Mouse (Mus musculus): Measurements from ENCODE around the gene Sec14l5. TPM values are rescaled to one million over a fixed set of nuclear protein-coding genes. Genes with fewer than 3 reads are reported as not detected.

Gene Sec14l5
- 0.61 TPM for polyA plus RNA-seq (2014; fragmentation: Illumina TruSeq; extraction: RNeasy Lipid Tissue Mini Kit (QIAGEN cat#74804); ENCODE audit: insufficient read depth, low read depth, low replicate concordance)

DNA sequence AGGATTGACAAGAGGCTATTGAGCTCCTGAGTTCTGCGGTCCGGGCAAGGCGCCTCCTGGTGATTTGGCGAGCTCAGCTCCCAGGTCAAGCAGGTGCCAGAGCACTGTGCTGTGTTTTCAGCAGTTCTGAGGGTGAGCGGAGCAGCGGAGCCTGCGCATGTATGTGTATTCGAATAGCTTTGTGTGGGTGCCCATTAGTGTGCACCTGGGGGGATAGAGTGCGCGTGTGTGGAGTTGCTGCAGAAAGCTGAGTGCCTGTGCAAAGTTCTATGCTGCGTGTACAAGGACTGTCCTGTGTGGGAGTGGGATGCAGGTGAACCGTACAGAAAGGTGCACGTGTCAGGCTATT lies at the start of gene Sec14l5:
Sec14l5 (plus strand) TSS at position 73 of the 349 bp plus-strand sequence.

DNA sequence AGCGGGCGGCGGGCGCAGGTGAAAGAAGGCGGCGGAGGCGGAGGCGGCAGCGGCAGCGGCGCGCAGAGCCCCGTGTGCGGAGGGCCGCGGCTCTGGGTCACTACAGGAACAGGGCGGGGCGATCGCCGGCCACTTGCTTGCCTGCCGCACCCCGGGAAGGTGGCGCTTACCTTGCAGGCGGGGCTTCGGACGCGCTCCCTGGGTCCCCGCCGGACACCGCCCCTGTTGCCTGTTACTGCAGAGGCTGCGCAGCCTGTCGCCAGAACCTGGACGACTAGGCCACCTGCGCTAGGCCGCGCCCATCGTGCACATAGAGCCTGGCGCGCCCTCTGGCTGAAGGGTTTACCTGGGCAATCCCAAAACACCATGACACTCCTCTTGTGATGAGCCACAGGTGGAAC lies 14.5 kb upstream of the Sec14l5 start, which contains the start of gene Ppl:
Ppl (minus strand) TSS at position 21 of the 401 bp plus-strand sequence.

DNA sequence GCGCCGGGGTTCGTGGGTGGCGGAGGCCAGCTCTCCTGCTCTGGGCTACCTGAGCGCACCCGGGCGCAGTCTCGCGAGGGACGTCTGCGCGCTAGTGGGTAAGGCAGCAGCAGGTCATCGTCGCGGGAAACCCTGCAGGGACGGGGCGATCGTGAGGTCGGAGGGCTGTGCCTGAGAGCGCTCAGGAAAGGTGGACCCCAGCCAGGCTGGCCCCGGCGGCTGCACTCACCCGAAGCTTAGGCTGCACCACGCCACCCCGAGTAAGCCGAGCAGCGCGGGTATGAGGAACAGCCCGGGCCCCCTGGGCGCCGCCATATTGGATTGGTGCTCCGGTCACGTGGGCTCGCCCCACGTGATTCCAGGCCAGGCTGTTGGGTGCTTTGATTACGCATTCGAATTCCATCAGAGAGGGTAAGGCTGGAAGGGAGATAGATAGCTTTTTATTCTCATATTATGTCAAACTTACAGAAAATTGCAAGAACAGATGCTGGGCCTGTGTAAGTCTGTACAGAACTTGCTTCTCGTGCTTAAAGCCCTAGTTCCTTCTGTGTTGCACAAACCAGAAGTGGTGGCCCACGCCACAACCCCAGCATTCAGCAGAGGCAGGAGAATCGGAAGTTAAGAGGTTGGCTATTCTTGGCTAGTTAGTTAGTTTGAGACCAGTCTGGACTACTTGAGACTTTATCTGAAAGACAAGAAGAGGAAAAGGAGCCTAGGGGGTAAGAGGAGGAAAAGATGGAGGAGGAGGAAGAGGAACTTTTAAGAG lies 56.9 kb downstream of the Sec14l5 start, which contains the start of gene Nagpa:
Nagpa (minus strand) TSS at position 345 of the 766 bp plus-strand sequence.

DNA sequence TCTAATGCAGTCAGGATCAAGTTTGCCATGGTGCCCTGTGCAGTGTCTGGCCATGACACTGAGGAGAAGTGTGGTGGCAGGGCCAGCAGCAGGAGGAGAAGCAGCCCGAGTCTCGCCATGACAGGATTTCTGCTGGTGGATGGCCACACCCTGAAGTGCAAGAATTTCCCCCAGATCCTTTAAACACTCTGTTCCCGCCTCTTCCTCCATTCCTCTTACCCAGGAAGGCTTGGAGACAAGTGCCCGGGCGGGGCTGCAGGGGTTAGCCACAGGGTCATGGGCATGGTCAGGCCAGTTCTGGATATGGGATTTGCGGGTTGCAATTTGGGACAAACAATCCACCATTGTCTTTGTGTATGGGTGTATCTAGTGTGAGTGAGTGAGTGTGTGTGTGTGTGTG lies 75.2 kb downstream of the Sec14l5 start, which contains the start of gene AU021092:
AU021092 (minus strand) TSS at position 160 of the 400 bp plus-strand sequence.

DNA sequence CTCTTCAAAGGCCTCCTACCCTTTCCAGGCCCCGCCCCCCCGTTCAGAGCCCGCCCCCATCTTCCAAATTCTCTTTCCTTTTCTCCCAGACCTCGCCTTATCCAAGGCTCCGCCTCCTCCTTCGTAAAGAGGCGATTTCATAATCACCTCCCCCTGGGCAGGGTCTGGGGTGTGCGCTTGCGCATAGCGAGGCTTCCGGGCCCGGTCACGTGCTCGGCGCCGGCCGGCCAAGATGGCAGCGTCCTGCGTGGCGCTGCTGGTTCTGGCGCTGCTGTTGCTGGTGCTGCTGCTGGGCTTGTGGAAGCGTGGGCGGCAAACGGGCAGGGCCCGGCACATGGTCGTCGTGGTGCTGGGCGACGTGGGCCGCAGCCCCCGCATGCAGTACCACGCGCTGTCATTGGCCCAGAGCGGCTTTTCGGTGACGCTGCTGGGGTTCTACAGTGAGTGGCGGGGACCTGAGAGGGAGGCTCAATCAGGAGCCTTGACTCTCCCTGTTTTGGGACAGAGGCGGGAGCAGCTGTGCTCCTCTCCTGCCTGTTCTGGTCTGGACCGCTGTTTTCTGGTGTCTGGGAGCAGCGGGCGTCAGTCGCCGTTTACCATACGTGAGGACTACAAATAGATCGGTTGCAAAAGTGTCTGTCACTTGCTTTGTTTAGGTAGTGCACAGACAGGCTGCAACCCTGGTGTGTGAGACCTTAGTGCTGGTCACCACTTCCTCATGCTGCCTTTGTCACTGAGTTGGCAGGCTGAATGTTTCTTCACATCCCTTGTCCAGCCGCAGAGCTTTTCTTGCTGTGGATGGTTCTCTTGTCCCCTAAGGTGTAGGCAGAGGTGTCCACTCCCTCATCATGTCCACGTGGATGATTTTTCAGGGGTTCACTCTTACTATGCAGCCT lies 86.8 kb downstream of the Sec14l5 start, which contains the start of gene Alg1:
Alg1 (plus strand) TSS at position 204 of the 896 bp plus-strand sequence.

Other genes with a start within 250 kb of the Sec14l5 start
- gene Nudt16l1, start 208.3 kb upstream of the Sec14l5 start, polyA plus RNA-seq (2014; fragmentation: Illumina TruSeq; extraction: RNeasy Lipid Tissue Mini Kit (QIAGEN cat#74804); ENCODE audit: insufficient read depth, low read depth, low replicate concordance) = 44.3 TPM
- gene Anks3, start 182.9 kb upstream of the Sec14l5 start, polyA plus RNA-seq (2014; fragmentation: Illumina TruSeq; extraction: RNeasy Lipid Tissue Mini Kit (QIAGEN cat#74804); ENCODE audit: insufficient read depth, low read depth, low replicate concordance) = 23.2 TPM
- not detected for gene Sept12, start 149.3 kb upstream of the Sec14l5 start, polyA plus RNA-seq (2014; fragmentation: Illumina TruSeq; extraction: RNeasy Lipid Tissue Mini Kit (QIAGEN cat#74804); ENCODE audit: insufficient read depth, low read depth, low replicate concordance)
- gene Smim22, start 139.8 kb upstream of the Sec14l5 start, polyA plus RNA-seq (2014; fragmentation: Illumina TruSeq; extraction: RNeasy Lipid Tissue Mini Kit (QIAGEN cat#74804); ENCODE audit: insufficient read depth, low read depth, low replicate concordance) = 90.9 TPM
- gene Rogdi, start 133.6 kb upstream of the Sec14l5 start, polyA plus RNA-seq (2014; fragmentation: Illumina TruSeq; extraction: RNeasy Lipid Tissue Mini Kit (QIAGEN cat#74804); ENCODE audit: insufficient read depth, low read depth, low replicate concordance) = 43.6 TPM
- 45.3 TPM for gene Glyr1, start 97.2 kb upstream of the Sec14l5 start, polyA plus RNA-seq (2014; fragmentation: Illumina TruSeq; extraction: RNeasy Lipid Tissue Mini Kit (QIAGEN cat#74804); ENCODE audit: insufficient read depth, low read depth, low replicate concordance)
- gene Ubn1, start 97.1 kb upstream of the Sec14l5 start, polyA plus RNA-seq (2014; fragmentation: Illumina TruSeq; extraction: RNeasy Lipid Tissue Mini Kit (QIAGEN cat#74804); ENCODE audit: insufficient read depth, low read depth, low replicate concordance) = 15.9 TPM
- gene Ppl, start 14.7 kb upstream of the Sec14l5 start, polyA plus RNA-seq (2014; fragmentation: Illumina TruSeq; extraction: RNeasy Lipid Tissue Mini Kit (QIAGEN cat#74804); ENCODE audit: insufficient read depth, low read depth, low replicate concordance) = 9.1 TPM
- 17.1 TPM for gene Nagpa, start 56.9 kb downstream of the Sec14l5 start, polyA plus RNA-seq (2014; fragmentation: Illumina TruSeq; extraction: RNeasy Lipid Tissue Mini Kit (QIAGEN cat#74804); ENCODE audit: insufficient read depth, low read depth, low replicate concordance)
- 141 TPM for gene AU021092, start 75.2 kb downstream of the Sec14l5 start, polyA plus RNA-seq (2014; fragmentation: Illumina TruSeq; extraction: RNeasy Lipid Tissue Mini Kit (QIAGEN cat#74804); ENCODE audit: insufficient read depth, low read depth, low replicate concordance)
- gene Alg1, start 86.5 kb downstream of the Sec14l5 start, polyA plus RNA-seq (2014; fragmentation: Illumina TruSeq; extraction: RNeasy Lipid Tissue Mini Kit (QIAGEN cat#74804); ENCODE audit: insufficient read depth, low read depth, low replicate concordance) = 33.7 TPM
- gene Eef2kmt, start 108.9 kb downstream of the Sec14l5 start, polyA plus RNA-seq (2014; fragmentation: Illumina TruSeq; extraction: RNeasy Lipid Tissue Mini Kit (QIAGEN cat#74804); ENCODE audit: insufficient read depth, low read depth, low replicate concordance) = 15.4 TPM